Mouse (Mus musculus): Measurements from ENCODE around the gene Gm6096. TPM values are rescaled to one million over a fixed set of nuclear protein-coding genes. Genes with fewer than 3 reads are reported as not detected.

The Gm6096 gene
- total RNA-seq, 2 experiments from 2014 or later, result not detected

DNA sequence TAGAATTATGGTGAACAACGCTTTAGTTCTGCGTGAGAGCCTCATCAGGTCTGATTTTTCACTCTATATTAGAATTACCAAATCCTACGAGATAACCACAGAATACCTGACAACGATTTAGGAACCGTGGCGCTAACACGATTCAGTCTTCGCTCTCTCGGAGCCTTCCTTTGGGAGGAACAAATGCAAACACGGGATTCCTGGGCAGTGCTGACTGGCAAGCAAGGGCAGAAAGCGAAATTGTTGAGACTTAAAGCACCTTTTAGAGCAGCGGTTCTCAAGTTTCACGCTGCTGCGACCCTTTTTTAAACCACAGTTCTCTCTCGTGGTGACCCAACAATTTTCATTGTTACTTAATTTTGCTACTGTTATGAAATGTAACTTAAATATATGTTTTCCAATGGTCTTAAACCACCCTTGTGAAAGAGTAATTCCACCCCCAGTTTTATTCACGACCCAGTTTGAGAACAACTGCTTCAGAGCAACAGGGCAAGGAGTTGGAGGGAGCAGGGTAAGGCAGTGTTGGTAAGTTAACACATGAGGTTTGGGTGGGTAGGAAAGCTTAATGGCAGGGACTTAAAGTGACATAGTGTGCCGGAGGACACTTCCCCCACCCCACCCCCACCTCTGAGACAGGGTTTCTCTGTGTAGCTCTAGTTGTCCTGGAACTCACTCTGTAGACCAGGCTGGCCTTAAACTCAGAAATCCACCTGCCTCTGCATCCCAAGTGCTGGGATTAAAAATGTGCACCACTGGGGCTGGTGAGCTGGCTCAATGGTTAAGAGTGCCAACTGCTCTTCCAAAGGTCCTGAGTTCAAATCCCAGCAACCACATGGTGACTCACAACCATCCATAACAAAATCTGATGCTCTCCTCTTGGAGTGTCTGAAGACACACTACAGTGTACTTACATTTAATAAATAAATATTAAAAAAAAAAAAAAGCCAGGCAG, 16.0 kb upstream of the Gm6096 start:
- intact Hi-C loops (cut with DNase I), result loop anchor here (5.0 kb wide), 1 partner anchor 38 kb away; the partner anchor contains the start of gene Pdcd2l
- no peak for DNase-seq

DNA sequence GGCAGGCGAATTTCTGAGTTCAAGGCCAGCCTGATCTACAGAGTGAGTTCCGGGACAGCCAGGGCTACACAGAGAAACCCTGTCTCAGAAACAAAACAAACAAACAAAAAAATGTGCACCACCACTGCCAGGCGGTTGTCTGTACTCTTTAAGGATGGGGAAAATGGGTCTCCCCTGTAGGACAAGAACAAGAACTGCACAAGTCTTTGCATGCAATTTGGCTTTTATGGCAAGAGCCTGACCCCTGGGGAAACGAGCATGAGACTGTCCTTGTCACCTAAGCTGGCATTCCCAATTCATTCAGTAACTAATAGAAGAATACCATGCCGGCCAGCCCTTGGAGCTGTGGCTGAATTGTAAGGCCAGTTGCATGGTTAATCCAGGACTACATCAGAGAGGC, 15.2 kb upstream of the Gm6096 start:
- DNase-seq, result no peak
- intact Hi-C loops (cut with DNase I), result no loop called here

- DNase-seq, result no peak
- intact Hi-C loops (cut with DNase I), result no loop called here
These were observed 12.8 kb upstream of the Gm6096 start for GRCm38 (mm10) chr7:34238086-34238485.

- intact Hi-C loops (cut with DNase I), result no loop called here
- DNase-seq, result no peak
These were observed 8.7 kb upstream of the Gm6096 start for GRCm38 (mm10) chr7:34242176-34242575.

DNA sequence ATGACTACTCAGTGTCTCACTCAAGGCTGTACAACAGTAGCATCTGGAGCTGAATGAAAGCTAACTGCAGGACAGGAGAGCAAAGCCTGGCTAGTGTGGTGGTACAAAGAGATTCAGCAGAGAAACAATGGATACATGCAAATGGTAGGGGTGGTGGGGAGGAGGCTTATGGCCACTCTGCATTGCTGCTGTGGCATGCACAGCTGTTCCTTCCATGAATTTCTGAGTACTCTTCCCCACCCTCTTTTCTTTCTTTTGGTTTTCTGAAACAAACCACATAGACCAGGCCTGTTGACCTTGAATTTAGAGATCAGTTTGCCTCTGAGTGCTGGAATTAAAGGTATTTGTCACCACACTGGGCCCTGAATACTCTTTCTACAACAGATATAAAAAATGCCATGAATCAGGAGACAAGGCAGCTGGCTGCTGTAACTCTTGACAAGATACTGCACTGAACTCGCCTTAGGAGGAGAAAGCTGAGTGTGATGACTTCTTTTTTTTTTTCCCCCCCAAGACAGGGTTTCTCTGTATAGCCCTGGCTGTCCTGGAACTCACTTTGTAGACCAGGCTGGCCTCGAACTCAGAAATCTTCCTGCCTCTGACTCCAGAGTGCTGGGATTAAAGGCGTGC, 3.9 kb upstream of the Gm6096 start:
- DNase-seq, result no peak
- intact Hi-C loops (cut with DNase I), result no loop called here

DNA sequence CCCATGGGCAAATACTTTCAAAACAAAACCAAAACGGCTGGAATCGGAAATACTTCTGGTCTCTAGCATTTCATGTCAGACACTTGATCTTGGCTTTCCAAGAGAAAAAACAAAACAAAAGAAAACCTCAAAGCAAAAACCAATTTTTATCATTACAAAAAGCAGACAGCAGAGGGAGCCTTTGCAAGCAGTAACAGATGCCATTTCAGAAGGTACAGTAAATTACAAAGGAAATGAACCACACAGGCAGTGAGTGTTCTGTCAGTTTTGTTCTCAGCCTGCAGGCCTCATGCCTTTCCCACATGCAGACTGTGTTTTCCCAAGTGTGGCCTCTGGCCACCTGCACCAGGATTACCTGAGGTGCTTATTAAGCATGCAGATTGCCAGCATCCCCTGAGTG, 1.2 kb downstream of the Gm6096 start:
- intact Hi-C loops (cut with DNase I), result loop anchor here (5.0 kb wide), 1 partner anchor 100 kb away; no protein-coding TSS in a partner anchor

GRCm38 (mm10) chr7:34255137-34255536, 4.3 kb downstream of the Gm6096 start:
- peak in 1 of 2 experiments; percentile 14 for DNase-seq

More for the DNA sequence above, 1.2 kb downstream of the Gm6096 start:
- DNase-seq, result no peak

DNA sequence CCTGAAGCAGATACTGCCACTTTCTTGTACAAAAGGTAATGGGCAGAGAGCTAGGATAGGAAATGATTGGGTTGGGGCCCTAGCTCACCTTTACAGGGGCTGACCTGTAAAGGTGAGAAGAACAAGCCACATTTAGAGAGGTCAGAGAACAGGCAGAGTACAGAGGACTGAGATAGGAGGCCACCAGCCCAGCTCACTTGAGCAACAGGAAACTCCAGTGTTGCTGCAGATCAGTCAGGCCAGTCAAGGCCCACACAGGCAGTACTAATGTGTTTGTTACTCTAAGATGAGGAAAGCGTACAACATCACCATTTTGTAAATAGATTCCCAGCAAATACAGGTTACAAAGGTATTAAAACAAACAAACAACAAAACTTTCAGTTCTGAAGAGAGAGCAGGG, 5.1 kb downstream of the Gm6096 start:
- DNase-seq, result no peak
- intact Hi-C loops (cut with DNase I), result loop anchor here (1.0 to 2.0 kb wide), 2 partner anchors 46 to 57 kb away; partner anchors contain the start of gene 4931406P16Rik

More at GRCm38 (mm10) chr7:34255137-34255536, 4.3 kb downstream of the Gm6096 start:
- intact Hi-C loops (cut with DNase I), result loop anchor here (1.0 to 2.0 kb wide), 2 partner anchors 47 to 58 kb away; partner anchors contain the start of gene 4931406P16Rik

GRCm38 (mm10) chr7:34257279-34257678, 6.4 kb downstream of the Gm6096 start:
- intact Hi-C loops (cut with DNase I), result no loop called here
- DNase-seq, result no peak

- intact Hi-C loops (cut with DNase I), result no loop called here
These were observed 7.6 kb downstream of the Gm6096 start for GRCm38 (mm10) chr7:34258407-34258806.

DNA sequence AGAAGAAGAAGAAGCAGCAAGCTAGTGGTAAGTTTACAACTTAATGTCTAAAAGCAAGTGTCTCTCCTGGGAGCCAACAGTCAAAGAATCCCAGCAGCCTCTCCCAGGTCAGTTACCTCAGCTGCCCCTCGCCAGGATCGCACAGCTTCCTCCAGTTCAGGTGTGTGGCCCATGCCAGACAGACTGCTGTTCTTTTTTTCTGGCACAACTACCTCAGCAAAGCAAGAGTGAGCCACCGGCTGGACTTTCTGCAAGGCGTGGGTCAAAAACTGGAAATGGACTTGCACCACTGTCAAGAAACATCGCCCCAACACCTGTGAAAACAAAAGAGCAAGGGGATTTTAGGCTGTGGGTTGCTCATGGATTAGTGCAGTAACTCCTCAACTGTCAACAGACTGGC, 12.6 kb downstream of the Gm6096 start:
- DNase-seq, result no peak
- intact Hi-C loops (cut with DNase I), result no loop called here

More at GRCm38 (mm10) chr7:34258407-34258806, 7.6 kb downstream of the Gm6096 start:
- DNase-seq, result no peak

DNA sequence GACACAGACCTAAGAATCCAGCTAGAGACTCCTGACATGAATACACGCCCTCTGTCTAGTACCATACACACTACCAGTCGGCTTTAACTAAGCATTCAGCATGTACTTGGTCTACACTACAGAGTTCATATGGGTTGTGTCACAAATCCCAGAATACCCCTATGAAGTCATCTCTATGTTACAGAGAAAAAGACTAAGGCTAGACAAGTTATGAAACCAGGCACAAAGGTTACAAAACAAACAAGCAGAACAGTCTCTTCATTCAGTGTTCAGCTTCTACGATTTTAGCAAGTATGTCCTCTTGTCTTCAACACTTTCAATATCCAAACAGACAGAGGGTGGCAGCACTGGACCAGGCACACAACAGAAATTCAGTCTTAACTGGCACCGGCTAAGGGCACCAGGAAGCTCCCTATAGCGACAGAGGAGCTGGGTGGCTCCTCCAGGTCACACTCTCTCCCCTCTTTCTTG, 15.1 kb downstream of the Gm6096 start:
- intact Hi-C loops (cut with DNase I), result loop anchor here (1.0 to 5.0 kb wide), 3 partner anchors 47 to 406 kb away; partner anchors contain the start of gene 4931406P16Rik
- peak; percentile 66 to 72 for DNase-seq

GRCm38 (mm10) chr7:34266421-34266820, 15.6 kb downstream of the Gm6096 start:
- no peak for DNase-seq
- intact Hi-C loops (cut with DNase I), result loop anchor here (2.0 to 5.0 kb wide), 2 partner anchors 46 to 406 kb away; partner anchors contain the start of gene 4931406P16Rik

DNA sequence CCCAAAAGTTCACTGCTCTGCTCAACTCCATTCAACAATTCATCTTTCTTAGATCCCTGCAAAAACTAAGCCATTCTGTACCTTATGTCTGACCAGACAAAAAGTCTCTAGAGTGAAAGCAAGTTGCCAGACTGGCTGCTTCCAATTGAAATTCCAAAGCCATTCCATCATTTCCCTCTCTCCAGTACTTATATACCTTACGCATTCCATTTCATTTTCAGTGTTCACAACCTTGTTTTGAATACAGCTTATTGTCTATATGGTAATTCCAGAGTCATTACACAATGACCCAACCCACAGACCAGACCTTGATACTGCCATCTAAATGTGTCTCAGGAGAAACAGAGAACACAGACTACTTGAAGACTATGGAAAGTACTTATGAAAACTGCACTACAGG, 17.6 kb downstream of the Gm6096 start:
- intact Hi-C loops (cut with DNase I), result loop anchor here (5.0 kb wide), 1 partner anchor 404 kb away; no protein-coding TSS in a partner anchor
- no peak for DNase-seq

DNA sequence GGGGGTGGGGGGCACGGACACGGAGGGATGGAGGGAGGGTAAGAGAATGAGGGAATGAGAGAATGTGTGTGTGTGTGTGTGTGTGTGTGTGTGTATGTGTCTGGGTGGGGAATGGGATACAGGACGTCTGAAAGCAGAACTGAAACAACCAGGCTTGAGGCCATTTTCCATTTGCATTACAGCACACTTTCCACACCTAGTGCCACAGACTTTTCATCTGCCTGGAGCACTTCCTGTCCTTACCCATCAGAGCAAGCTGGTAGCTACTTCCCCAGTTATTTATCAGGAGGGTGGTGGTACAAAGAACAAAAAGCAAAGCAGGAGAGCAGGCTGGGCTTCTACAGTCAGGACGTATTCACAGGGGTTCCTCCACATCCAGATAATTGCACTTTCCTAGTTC, 21.6 kb downstream of the Gm6096 start:
- intact Hi-C loops (cut with DNase I), result no loop called here
- DNase-seq, result no peak

DNA sequence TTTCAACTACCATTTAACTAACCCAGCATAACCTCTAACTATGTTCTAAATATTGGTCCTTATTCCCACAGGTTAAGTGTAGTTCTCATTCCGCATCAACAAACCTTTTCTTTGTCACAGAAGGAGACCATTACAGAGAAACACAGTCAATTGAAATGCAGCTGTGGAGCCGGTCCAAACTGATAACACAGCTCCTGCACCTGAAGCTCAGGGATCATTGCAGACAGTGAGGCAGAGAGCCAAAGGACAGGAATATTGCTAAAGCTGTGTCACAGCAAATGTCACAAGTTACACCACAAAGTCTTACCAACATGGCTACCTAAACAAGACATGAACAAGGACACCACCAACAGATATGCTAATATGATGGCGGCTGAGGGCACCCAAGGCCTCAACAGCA, 25.2 kb downstream of the Gm6096 start:
- DNase-seq, result no peak
- intact Hi-C loops (cut with DNase I), result no loop called here

- no peak for DNase-seq
- intact Hi-C loops (cut with DNase I), result loop anchor here (1.0 kb wide), 1 partner anchor 32 kb away; no protein-coding TSS in a partner anchor
These were observed 26.8 kb downstream of the Gm6096 start for GRCm38 (mm10) chr7:34277656-34278055.

- intact Hi-C loops (cut with DNase I), result no loop called here
- no peak for DNase-seq
These were observed 39.8 kb downstream of the Gm6096 start for GRCm38 (mm10) chr7:34290450-34291151.

GRCm38 (mm10) chr7:34291265-34291664, 40.4 kb downstream of the Gm6096 start:
- no peak for DNase-seq
- intact Hi-C loops (cut with DNase I), result no loop called here

DNA sequence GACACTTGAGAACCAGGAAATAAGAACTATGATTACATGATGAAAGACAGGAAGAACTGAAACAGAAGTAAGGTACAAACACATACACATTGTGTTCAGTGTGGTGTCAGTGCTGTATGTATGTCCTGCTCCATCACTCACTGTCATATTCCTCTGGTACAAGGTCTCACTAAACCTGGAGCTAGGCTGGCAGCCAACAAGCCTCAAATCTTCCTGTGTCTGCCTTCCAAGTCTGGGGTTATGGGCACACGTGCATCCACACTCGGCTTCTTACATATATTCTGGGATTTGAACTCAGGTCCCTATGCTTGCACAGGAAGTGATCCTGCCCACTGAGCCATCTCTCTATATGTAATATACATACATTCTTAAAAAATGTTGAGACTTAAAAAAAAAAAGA, 41.8 kb downstream of the Gm6096 start:
- intact Hi-C loops (cut with DNase I), result no loop called here
- no peak for DNase-seq
